Mouse (Mus musculus): ENCODE data around the gene Polr2l. TPM values are rescaled to one million over a fixed set of nuclear protein-coding genes. Genes with fewer than 3 reads are reported as not detected.

Polr2l gene
- polyA plus RNA-seq, 1 experiment from 2014 or later = 74.3 TPM

DNA sequence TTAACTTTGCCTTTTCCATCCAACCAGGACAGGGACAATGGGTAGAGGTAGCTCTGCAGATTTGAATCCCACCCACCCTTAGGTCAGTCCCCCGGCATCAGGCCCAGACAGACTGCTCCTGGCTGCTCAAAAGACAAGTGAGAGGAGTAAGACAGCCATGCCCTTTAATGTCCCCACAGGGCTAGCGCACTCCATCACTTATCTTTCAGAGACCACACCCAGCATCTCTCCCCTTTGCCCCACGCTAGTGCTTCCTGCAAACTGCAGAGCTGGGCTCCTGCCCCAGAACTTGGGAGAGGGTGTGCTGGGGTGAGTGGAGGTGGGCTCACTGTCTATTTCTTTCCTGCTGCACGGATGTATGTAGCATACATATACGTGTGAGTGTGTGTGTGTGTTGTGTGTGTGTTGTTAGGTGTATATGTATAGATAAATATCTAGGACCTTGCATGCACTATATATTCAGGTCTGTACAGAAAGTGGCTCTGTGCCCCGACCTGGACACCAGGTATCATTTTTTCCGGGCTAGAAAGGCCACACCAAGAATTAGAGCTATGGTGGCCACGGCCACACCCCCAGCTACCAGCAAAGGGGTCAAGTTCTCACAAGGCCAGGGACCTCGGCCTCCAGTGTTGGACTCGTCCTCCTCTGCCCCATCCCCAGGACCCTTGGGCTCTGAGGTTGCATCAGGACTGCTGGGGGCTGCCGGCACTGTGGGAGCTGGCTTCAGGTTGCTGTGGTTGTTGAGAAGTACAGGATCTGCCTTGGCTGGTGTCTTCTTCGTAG lies 47.8 kb downstream of the Polr2l start:
- H3K9me3 ChIP-seq (ENCODE audit: low read depth, low read length) = no peaks in the 10 kb centered on the region
- DNase-seq = no peak
- TF ChIP-seq CTCF (IDR thresholded peaks at IDR 0.05; ENCODE audit: low read depth) = no peak
- H3K27me3 ChIP-seq (ENCODE audit: insufficient read depth, low read length) = no peaks in the 10 kb centered on the region
- no peak overlapping the region for H3K4me3 ChIP-seq (ENCODE audit: low read depth, low read length)
- H3K9ac ChIP-seq = no peak overlapping the region
- no peak overlapping the region for H3K4me2 ChIP-seq
- no peak for ATAC-seq (ENCODE audit: insufficient read depth)
- H3K36me3 ChIP-seq (ENCODE audit: insufficient read depth) = peaks cover 17% of the 10 kb centered on the region
- no peaks in the 10 kb centered on the region for H3K4me1 ChIP-seq (ENCODE audit: insufficient read depth)
- 71% methylated on average over 12 of the region's 12 CpGs for WGBS
- no peak overlapping the region for H3K27ac ChIP-seq (ENCODE audit: low read depth)

GRCm38 (mm10) chr7:141423811-141424210 lies 51.1 kb downstream of the Polr2l start:
- Histone ChIP-seq H3K27ac (ENCODE audit: low read depth) (no peak overlapping the region), H3K27me3 (ENCODE audit: insufficient read depth, low read length) (no peaks in the 10 kb centered on the region), H3K4me3 (ENCODE audit: low read depth, low read length) (no peak overlapping the region), H3K9me3 (ENCODE audit: low read depth, low read length) (no peaks in the 10 kb centered on the region), H3K9ac (no peak overlapping the region), H3K36me3 (ENCODE audit: insufficient read depth) (no peaks in the 10 kb centered on the region), H3K4me2 (no peak overlapping the region), H3K4me1 (ENCODE audit: insufficient read depth) (no peaks in the 10 kb centered on the region)
- ATAC-seq (ENCODE audit: insufficient read depth) = no peak
- DNase-seq = no peak
- WGBS = 67% methylated on average over 4 of the region's 4 CpGs
- TF ChIP-seq CTCF (IDR thresholded peaks at IDR 0.05; ENCODE audit: low read depth) = no peak

Other genes starting within 250 kb of the Polr2l start
- 80.7 and 85.4 TPM in 2 replicates for gene Phrf1, start 246.3 kb downstream of the Polr2l start, polyA plus RNA-seq (2014; fragmentation: Nextera tagmentation; extraction: Ambion mirVana)
- gene Irf7, start 208.7 kb downstream of the Polr2l start, polyA plus RNA-seq (2014; fragmentation: Nextera tagmentation; extraction: Ambion mirVana) = 1.0 and 1.9 TPM in 2 replicates
- not detected in 2 replicates for gene Cdhr5, start 198.3 kb downstream of the Polr2l start, polyA plus RNA-seq (2014; fragmentation: Nextera tagmentation; extraction: Ambion mirVana)
- 2.2 and 5.1 TPM in 2 replicates for gene Sct, start 196.0 kb downstream of the Polr2l start, polyA plus RNA-seq (2014; fragmentation: Nextera tagmentation; extraction: Ambion mirVana)
- gene Drd4, start 183.1 kb downstream of the Polr2l start, polyA plus RNA-seq (2014; fragmentation: Nextera tagmentation; extraction: Ambion mirVana) = 1.0 and 1.4 TPM in 2 replicates
- gene Deaf1, start 147.4 kb downstream of the Polr2l start, polyA plus RNA-seq (2014; fragmentation: Nextera tagmentation; extraction: Ambion mirVana) = 69.8 and 74.2 TPM in 2 replicates
- 28.8 and 30.3 TPM in 2 replicates for gene Tmem80, start 147.4 kb downstream of the Polr2l start, polyA plus RNA-seq (2014; fragmentation: Nextera tagmentation; extraction: Ambion mirVana)
- gene Eps8l2, start 136.3 kb downstream of the Polr2l start, polyA plus RNA-seq (2014; fragmentation: Nextera tagmentation; extraction: Ambion mirVana) = 20.0 and 22.4 TPM in 2 replicates
- 241 and 257 TPM in 2 replicates for gene Taldo1, start 82.9 kb downstream of the Polr2l start, polyA plus RNA-seq (2014; fragmentation: Nextera tagmentation; extraction: Ambion mirVana)
- gene Gatd1, start 61.0 kb downstream of the Polr2l start, polyA plus RNA-seq (2014; fragmentation: Nextera tagmentation; extraction: Ambion mirVana) = 48.5 and 49.1 TPM in 2 replicates
- not detected in 2 replicates for gene Cend1, start 45.6 kb downstream of the Polr2l start, polyA plus RNA-seq (2014; fragmentation: Nextera tagmentation; extraction: Ambion mirVana)
- gene Slc25a22, start 37.2 kb downstream of the Polr2l start, polyA plus RNA-seq (2014; fragmentation: Nextera tagmentation; extraction: Ambion mirVana) = 27.6 and 30.1 TPM in 2 replicates
- gene Pidd1, start 31.1 kb downstream of the Polr2l start, polyA plus RNA-seq (2014; fragmentation: Nextera tagmentation; extraction: Ambion mirVana) = 12.6 and 14.2 TPM in 2 replicates
- gene Rplp2, start 27.8 kb downstream of the Polr2l start, polyA plus RNA-seq (2014; fragmentation: Nextera tagmentation; extraction: Ambion mirVana) = 1,415 and 1,470 TPM in 2 replicates
- gene Pnpla2, start 19.9 kb downstream of the Polr2l start, polyA plus RNA-seq (2014; fragmentation: Nextera tagmentation; extraction: Ambion mirVana) = 26.1 and 26.3 TPM in 2 replicates
- gene Cracr2b, start 14.0 kb downstream of the Polr2l start, polyA plus RNA-seq (2014; fragmentation: Nextera tagmentation; extraction: Ambion mirVana) = 15.1 and 18.9 TPM in 2 replicates
- 69.8 and 79.1 TPM in 2 replicates for gene Cd151, start 7.7 kb downstream of the Polr2l start, polyA plus RNA-seq (2014; fragmentation: Nextera tagmentation; extraction: Ambion mirVana)
- gene Tspan4, start 108 bp upstream of the Polr2l start, polyA plus RNA-seq (2014; fragmentation: Nextera tagmentation; extraction: Ambion mirVana) = 95.5 and 100.0 TPM in 2 replicates
- 33.0 and 35.9 TPM in 2 replicates for gene Chid1, start 64.7 kb upstream of the Polr2l start, polyA plus RNA-seq (2014; fragmentation: Nextera tagmentation; extraction: Ambion mirVana)
- gene Ap2a2, start 87.0 kb upstream of the Polr2l start, polyA plus RNA-seq (2014; fragmentation: Nextera tagmentation; extraction: Ambion mirVana) = 63.1 and 67.6 TPM in 2 replicates
- gene Muc6, start 180.2 kb upstream of the Polr2l start, polyA plus RNA-seq (2014; fragmentation: Nextera tagmentation; extraction: Ambion mirVana) = 0.18 and 0.32 TPM in 2 replicates
- 0.09 TPM in 1 of 2 replicates, not detected in the other for gene Muc2, start 215.2 kb upstream of the Polr2l start, polyA plus RNA-seq (2014; fragmentation: Nextera tagmentation; extraction: Ambion mirVana)